Mouse (Mus musculus) stomach, embryonic 14.5 days (tissue): ENCODE measurements around the gene Cdc37. TPM values are rescaled to one million over a fixed set of nuclear protein-coding genes. Genes with fewer than 3 reads are reported as not detected.
A peak's percentile ranks its signal among the peaks of the same experiment; 100 is the strongest.

Source experiments
- ATAC-seq: fragments of 200-750 bp; cut with Nextera tagmentation; 2 replicates; pipeline ENCODE4 v1.8.0; 2017; ENCODE audit warnings: low read depth, moderate TSS enrichment; ENCODE audit not compliant: insufficient number of reproducible peaks, insufficient read depth, low FRiP score
- H3K27ac ChIP-seq: fragments of 300-500 bp; sonication (generic); 2 replicates; pipeline ENCODE4 v1.5.1; 2014; ENCODE audit warnings: mild to moderate bottlenecking, low read length, moderate library complexity, mixed read lengths
- H3K27me3 ChIP-seq: fragments of 300-500 bp; sonication (generic); 2 replicates; pipeline ENCODE4 v1.6.1; 2014; ENCODE audit warnings: low read length, control low read depth, mixed read lengths; ENCODE audit not compliant: control insufficient read depth, insufficient read depth
- H3K36me3 ChIP-seq: fragments of 300-500 bp; sonication (generic); 2 replicates; pipeline ENCODE4 v1.6.1; 2014; ENCODE audit warnings: mild to moderate bottlenecking, control low read depth, low read length, moderate library complexity, mixed read lengths; ENCODE audit not compliant: control insufficient read depth, insufficient read depth
- H3K4me1 ChIP-seq: fragments of 300-500 bp; sonication (generic); 2 replicates; pipeline ENCODE4 v1.6.1; 2014; ENCODE audit warnings: low read length, control low read depth, mixed read lengths; ENCODE audit not compliant: control insufficient read depth, insufficient read depth
- H3K4me2 ChIP-seq: fragments of 300-500 bp; sonication (generic); replicated peaks from 2 replicates; pipeline ENCODE4 v1.6.1; 2014; ENCODE audit warnings: low read depth, low read length, control low read depth
- H3K4me3 ChIP-seq: fragments of 300-500 bp; sonication (generic); 2 replicates; pipeline ENCODE4 v1.5.1; 2014; ENCODE audit warnings: low read depth, low read length, control low read depth
- H3K9ac ChIP-seq: fragments of 300-500 bp; sonication (generic); replicated peaks from 2 replicates; pipeline ENCODE4 v1.6.1; 2014; ENCODE audit warnings: low read depth, mild to moderate bottlenecking, control low read depth, low read length, moderate library complexity, mixed read lengths
- H3K9me3 ChIP-seq: fragments of 300-500 bp; sonication (generic); 2 replicates; pipeline ENCODE4 v1.6.1; 2016; ENCODE audit warnings: low read depth, low read length, control low read depth; ENCODE audit not compliant: control insufficient read depth
- WGBS: fragments of 180-500 bp; shearing (Covaris S2); extraction: QIAGEN DNeasy Blood & Tissue Kit; methylation state at CpG from one replicate; pipeline ENCODE4 v1.1.7; 2014; 5-methylcytosine and 5-hydroxymethylcytosine counted together
- polyA plus RNA-seq: library from polyadenylated mRNA; unstranded; fragments of >200 nt; fragmentation: Nextera tagmentation; extraction: Ambion mirVana; gene quantifications from 2 replicates; pipeline ENCODE4 v1.2.1, GENCODE M21; 2014

The Cdc37 gene
- polyA plus RNA-seq, 1 experiment from 2014 or later = 283 TPM

DNA sequence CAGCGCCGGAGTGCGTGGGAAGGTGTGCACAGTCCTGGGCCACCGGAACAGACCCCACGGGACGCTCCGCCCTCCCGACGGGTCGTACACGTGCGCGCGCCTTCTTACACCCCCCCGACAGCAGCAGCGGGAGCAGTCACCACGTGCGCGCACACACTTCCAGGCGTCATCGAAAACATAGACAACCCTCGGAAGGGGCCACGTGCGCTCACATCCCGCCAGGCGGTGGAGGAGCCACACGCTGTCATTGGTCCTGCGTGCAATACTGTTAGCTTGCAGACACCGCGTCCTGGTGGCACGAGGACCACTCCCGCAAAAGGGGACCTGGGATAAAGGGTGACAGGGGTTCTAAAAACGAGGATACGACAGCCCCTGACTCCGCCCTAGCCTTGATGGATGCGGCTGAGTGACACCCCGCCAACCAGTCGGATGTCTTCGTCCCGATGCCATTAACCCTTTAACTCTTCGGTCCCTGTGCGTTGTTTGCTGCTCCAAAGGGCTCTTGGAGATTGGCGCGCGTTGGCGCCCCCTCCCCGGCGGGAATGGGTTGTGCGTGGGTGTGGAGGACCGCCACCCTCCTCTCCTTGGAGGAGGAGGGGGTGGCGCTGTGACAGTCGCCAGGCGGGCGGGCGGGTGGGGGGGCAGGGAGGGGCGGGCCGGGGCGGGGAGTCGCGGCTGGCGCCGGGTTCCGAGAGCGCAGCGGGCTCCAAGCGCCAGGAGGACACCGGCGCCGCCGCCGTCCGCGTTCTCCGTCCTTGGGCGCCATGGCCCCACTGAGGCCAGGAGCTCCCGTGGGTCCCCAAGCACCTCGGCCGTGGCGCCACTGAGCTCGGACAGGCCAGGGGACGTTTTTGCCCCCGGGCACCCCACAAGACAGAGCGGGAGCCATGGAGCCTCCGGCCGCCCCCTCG is 15.5 kb upstream of the Cdc37 start, which contains the start of gene Pde4a:
Gene Pde4a, plus strand, starts transcription at position 674 of the 911 bp plus-strand sequence.
- ATAC-seq = no peak
- Histone ChIP-seq H3K27me3 (peaks cover 32% of the 10 kb centered on the region), H3K9me3 (no peaks in the 10 kb centered on the region), H3K27ac (no peak within 1 kb of the TSS), H3K9ac (peak within 1 kb of the TSS; percentile 30; the same call in 1 of the 2 replicates), H3K4me3 (peak within 1 kb of the TSS; percentile 46), H3K36me3 (no peaks in the 10 kb centered on the region), H3K4me1 (peaks cover 26% of the 10 kb centered on the region), H3K4me2 (peak within 1 kb of the TSS; percentile 95)
- WGBS = under 1% methylated on average over 75 of the region's 86 CpGs

DNA sequence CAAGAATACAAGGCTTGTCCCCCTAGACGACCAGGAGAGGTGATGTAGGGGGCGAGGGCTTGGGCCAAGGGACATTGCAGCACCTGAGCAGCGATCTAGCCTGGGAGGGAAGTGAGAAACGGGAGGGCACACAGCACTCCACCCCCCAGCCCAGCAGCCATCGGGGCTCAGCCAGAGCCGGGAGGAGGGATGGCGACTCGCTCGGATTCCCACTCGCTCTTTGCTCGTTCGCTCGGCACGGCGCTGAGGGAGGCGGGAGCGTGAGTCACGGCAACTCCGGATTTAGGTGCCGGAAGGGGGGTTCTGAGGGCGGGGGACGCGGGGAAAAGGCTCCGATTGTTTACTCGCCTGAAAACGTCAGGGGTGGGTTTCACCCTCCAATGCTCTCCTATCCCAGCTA is 14.3 kb upstream of the Cdc37 start:
- Histone ChIP-seq H3K9me3 (no peaks in the 10 kb centered on the region), H3K9ac (no peak overlapping the region), H3K4me2 (peak overlapping the region; percentile 32), H3K4me1 (peaks cover 26% of the 10 kb centered on the region), H3K4me3 (peak overlapping the region; percentile 2; the same call in 1 of the 2 replicates), H3K27me3 (peaks cover 32% of the 10 kb centered on the region), H3K36me3 (no peaks in the 10 kb centered on the region), H3K27ac (no peak overlapping the region)
- 0% methylated on average over 26 of the region's 26 CpGs for WGBS
- no peak for ATAC-seq

DNA sequence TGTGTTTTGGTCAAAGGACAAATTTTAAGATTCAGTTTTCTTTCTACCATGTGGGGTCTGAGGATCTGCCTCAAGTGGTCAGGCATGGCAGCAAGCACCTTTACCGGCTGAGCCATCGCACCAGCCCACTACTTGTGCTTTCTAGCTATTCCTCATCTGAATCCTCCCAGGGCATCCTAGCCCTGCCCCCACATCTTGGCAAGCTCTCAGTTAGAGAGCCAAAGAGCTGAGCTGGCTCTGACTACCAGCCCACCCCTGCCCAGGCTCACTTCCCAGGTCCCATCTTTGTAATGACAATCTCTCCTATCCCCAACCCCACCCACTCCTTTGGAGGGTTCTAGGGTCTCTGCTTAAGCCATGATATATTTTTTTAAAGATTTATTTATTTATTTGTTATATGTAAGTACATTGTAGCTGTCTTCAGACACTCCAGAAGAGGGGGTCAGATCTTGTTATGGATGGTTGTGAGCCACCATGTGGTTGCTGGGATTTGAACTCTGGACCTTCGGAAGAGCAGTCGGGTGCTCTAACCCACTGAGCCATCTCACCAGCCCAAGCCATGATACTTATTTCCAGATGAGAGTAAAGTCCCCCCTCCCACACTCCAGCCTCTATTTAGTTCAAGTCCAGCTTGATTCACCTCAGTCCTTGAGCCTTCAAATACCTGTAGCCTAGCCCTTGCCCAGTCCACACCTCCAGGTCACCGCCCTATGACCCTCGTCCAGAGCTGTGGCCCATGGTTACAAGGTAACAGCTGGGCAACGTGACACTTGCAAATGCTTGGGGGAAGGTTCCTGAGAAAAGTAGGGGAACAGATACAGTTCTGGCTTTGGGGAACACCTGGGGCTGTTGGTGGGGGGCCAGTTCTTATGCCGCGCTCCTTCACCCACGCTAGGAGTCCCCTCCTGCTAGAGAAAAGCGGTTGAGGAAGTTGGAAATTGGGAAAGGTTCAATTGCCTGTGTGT is 13.6 kb upstream of the Cdc37 start:
- H3K4me1 ChIP-seq = peaks cover 20% of the 10 kb centered on the region
- H3K27me3 ChIP-seq = peaks cover 32% of the 10 kb centered on the region
- no peaks in the 10 kb centered on the region for H3K36me3 ChIP-seq
- ATAC-seq = no peak
- H3K4me2 ChIP-seq = no peak overlapping the region
- no peak overlapping the region for H3K4me3 ChIP-seq
- 32% methylated on average over 11 of the region's 11 CpGs for WGBS
- no peaks in the 10 kb centered on the region for H3K9me3 ChIP-seq
- no peak overlapping the region for H3K9ac ChIP-seq
- H3K27ac ChIP-seq = no peak overlapping the region

DNA sequence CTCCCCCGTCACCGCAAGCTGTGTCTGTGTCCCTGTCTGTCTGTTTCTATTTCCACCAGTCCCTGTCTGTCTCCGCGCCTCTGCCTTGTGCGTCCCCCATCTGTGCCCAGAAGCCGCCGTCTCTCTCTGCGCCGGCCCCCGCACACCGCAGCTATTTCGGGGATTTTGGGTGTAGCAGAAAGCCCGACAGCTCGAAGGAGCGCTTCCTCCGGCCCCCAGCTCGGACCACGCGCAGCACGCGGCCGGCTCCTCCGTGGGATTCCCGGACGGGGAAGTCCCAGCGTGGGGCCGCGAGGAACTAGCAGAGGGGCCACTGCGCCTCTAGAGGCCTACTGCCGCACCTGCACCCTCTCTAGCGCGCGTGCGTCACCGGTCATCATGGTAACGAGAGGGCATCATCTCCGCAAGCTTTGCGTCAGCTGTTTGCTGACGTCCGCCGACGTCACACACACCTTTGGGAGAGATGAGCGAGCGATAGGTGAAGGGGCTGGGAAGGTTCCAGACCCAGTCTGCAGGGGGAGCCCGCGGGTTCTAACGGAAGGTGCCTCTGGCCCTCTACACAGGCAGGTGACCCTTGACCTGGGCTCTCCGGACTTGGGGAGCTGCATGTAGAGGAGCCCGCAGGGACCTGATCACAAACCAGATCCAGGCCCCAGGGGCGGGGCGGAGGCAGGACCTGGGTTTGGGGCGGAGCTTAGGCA is 11.6 kb upstream of the Cdc37 start:
- WGBS = under 1% methylated on average over 52 of the region's 52 CpGs
- H3K9ac ChIP-seq = peak overlapping the region; percentile 51
- H3K4me2 ChIP-seq = peak overlapping the region; percentile 67
- H3K27ac ChIP-seq = no peak overlapping the region
- peaks cover 17% of the 10 kb centered on the region for H3K4me1 ChIP-seq
- H3K9me3 ChIP-seq = no peaks in the 10 kb centered on the region
- H3K4me3 ChIP-seq = peak overlapping the region; percentile 43
- no peaks in the 10 kb centered on the region for H3K36me3 ChIP-seq
- peak; percentile 49; the same call in 1 of the 2 replicates for ATAC-seq
- H3K27me3 ChIP-seq = peaks cover 23% of the 10 kb centered on the region

DNA sequence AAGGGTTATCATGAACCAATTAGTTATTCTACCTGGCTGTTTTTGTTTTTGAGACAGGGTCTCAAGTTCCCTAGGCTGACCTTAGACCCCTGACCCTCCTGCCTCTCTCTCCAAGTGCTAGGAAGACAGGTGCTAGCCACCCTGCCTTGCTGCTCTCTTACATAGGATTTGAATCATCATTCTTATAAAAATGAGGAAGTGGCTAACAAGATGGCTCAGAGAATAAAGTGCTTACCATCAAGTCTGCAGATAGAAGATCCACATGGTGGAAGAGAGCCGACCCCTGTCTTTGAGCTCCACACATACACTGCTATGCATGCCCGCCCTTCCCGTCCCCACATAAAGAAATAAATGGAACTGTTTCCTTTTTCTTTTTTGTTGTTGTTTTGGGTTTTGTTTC is 5.0 kb upstream of the Cdc37 start:
- no peaks in the 10 kb centered on the region for H3K9me3 ChIP-seq
- H3K9ac ChIP-seq = no peak overlapping the region
- H3K4me2 ChIP-seq = no peak overlapping the region
- H3K4me3 ChIP-seq = no peak overlapping the region
- no peaks in the 10 kb centered on the region for H3K36me3 ChIP-seq
- 90% methylated on average over 3 of the region's 3 CpGs for WGBS
- ATAC-seq = no peak
- peaks cover 19% of the 10 kb centered on the region; the same call in 1 of the 2 replicates for H3K4me1 ChIP-seq
- no peak overlapping the region for H3K27ac ChIP-seq
- no peaks in the 10 kb centered on the region for H3K27me3 ChIP-seq

DNA sequence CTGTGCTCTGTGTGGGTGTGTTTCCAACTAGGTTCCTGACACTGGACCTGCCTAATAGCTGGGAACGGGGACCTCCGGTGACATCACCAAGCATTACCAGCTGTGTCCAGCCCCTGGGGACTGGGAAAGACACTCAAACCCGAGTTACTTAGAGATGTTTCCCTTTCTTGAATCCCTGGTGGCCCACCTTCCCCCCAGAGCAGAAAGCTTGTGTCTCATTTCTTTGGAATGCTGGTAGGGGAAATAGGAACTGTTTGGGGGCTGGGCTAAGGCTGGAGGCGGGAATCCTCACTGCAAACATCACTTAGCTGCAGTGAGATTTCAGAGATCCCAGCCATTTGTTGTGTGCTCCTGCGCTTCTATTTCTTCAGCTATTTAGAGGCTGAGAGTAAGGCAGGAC is 4.1 kb upstream of the Cdc37 start:
- H3K4me3 ChIP-seq = peak overlapping the region; percentile 31
- 3% methylated on average over 5 of the region's 5 CpGs for WGBS
- H3K4me2 ChIP-seq = peak overlapping the region; percentile 91
- H3K4me1 ChIP-seq = peaks cover 22% of the 10 kb centered on the region; the same call in 1 of the 2 replicates
- peak overlapping the region; percentile 73; the same call in 1 of the 2 replicates for H3K27ac ChIP-seq
- no peaks in the 10 kb centered on the region for H3K9me3 ChIP-seq
- H3K9ac ChIP-seq = peak overlapping the region; percentile 19; the same call in 1 of the 2 replicates
- no peaks in the 10 kb centered on the region for H3K27me3 ChIP-seq
- ATAC-seq = no peak
- no peaks in the 10 kb centered on the region for H3K36me3 ChIP-seq

DNA sequence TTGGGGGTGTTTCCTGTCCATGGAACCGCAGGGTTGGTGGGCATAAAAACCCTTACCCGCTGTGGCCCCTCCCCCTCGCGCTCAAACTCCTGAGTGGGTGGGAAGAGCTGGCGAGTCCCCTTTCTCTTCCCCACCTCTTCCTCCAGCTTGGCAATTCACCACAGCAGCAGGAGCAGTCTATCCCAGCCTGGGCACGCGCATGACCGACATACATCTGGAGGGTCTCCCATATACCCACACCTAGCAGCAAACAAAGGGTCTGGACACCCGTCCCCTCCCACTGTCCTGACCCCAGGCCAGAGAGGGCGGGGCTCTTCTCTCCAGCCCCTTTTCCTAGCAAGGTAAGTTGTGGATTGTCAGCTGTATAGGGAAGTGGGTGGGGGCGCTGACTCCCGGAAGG is 3.5 kb upstream of the Cdc37 start:
- no peaks in the 10 kb centered on the region for H3K36me3 ChIP-seq
- peak overlapping the region; percentile 73; the same call in 1 of the 2 replicates for H3K27ac ChIP-seq
- ATAC-seq = no peak
- H3K4me2 ChIP-seq = peak overlapping the region; percentile 91
- 5% methylated on average over 12 of the region's 12 CpGs for WGBS
- no peaks in the 10 kb centered on the region for H3K9me3 ChIP-seq
- H3K9ac ChIP-seq = peak overlapping the region; percentile 19
- no peaks in the 10 kb centered on the region for H3K27me3 ChIP-seq
- peaks cover 27% of the 10 kb centered on the region; the same call in 1 of the 2 replicates for H3K4me1 ChIP-seq
- H3K4me3 ChIP-seq = peak overlapping the region; percentile 31
